Mouse (Mus musculus) midbrain, embryonic 13.5 days (tissue): ENCODE data around the gene Mesd. TPM values are rescaled to one million over a fixed set of nuclear protein-coding genes. Genes with fewer than 3 reads are reported as not detected.

Experiments used
- ATAC-seq: fragments of 200-750 bp; cut with Nextera tagmentation; 2 replicates; pipeline ENCODE4 v1.8.0; 2017; ENCODE audit warnings: mild to moderate bottlenecking, moderate TSS enrichment, moderate library complexity
- H3K27ac ChIP-seq: fragments of 300-500 bp; sonication (generic); 2 replicates; pipeline ENCODE4 v1.5.1; 2015; ENCODE audit warnings: inconsistent platforms, mild to moderate bottlenecking, moderate library complexity
- H3K27me3 ChIP-seq: fragments of 300-500 bp; sonication (generic); 2 replicates; pipeline ENCODE4 v1.6.1; 2015; ENCODE audit warnings: mild to moderate bottlenecking, inconsistent platforms
- H3K36me3 ChIP-seq: fragments of 300-500 bp; sonication (generic); 2 replicates; pipeline ENCODE4 v1.6.1; 2015; ENCODE audit warnings: mild to moderate bottlenecking, inconsistent platforms
- H3K4me1 ChIP-seq: fragments of 300-500 bp; sonication (generic); replicated peaks from 2 replicates; pipeline ENCODE4 v1.6.1; 2015; ENCODE audit warnings: inconsistent platforms
- H3K4me2 ChIP-seq: fragments of 300-500 bp; sonication (generic); replicated peaks from 2 replicates; pipeline ENCODE4 v1.6.1; 2015; ENCODE audit warnings: moderate library complexity, mild to moderate bottlenecking, inconsistent platforms
- H3K4me3 ChIP-seq: fragments of 300-500 bp; sonication (generic); replicated peaks from 2 replicates; pipeline ENCODE4 v1.5.1; 2015; ENCODE audit warnings: mild to moderate bottlenecking, inconsistent platforms
- H3K9ac ChIP-seq: fragments of 300-500 bp; sonication (generic); replicated peaks from 2 replicates; pipeline ENCODE4 v1.6.1; 2015; ENCODE audit warnings: mild to moderate bottlenecking, inconsistent platforms
- H3K9me3 ChIP-seq: fragments of 300-500 bp; sonication (generic); 2 replicates; pipeline ENCODE4 v1.6.1; 2016; ENCODE audit warnings: mild to moderate bottlenecking, inconsistent platforms
- WGBS: fragments of 180-500 bp; shearing (Covaris S2); methylation state at CpG from one replicate; pipeline ENCODE4 v1.1.7; 2015; 5-methylcytosine and 5-hydroxymethylcytosine counted together
- polyA plus RNA-seq: library from polyadenylated mRNA; unstranded; fragments of >200 nt; fragmentation: Nextera tagmentation; extraction: Ambion mirVana; gene quantifications from 2 replicates; pipeline ENCODE4 v1.2.1, GENCODE M21; 2015

Mesd gene
- polyA plus RNA-seq, 1 experiment from 2014 or later, result 68.6 TPM

GRCm38 (mm10) chr7:83856353-83857207 is 27.7 kb upstream of the Mesd start:
- H3K36me3 ChIP-seq, result no peaks in the 10 kb centered on the region
- peaks cover 11% of the 10 kb centered on the region for H3K4me1 ChIP-seq
- no peak for ATAC-seq
- H3K27me3 ChIP-seq, result no peaks in the 10 kb centered on the region
- no peak overlapping the region for H3K4me3 ChIP-seq
- no peaks in the 10 kb centered on the region for H3K9me3 ChIP-seq
- H3K4me2 ChIP-seq, result no peak overlapping the region
- H3K9ac ChIP-seq, result no peak overlapping the region
- no peak overlapping the region for H3K27ac ChIP-seq
- 84% methylated on average over 9 of the region's 9 CpGs for WGBS

GRCm38 (mm10) chr7:83857208-83857488 is 27.1 kb upstream of the Mesd start:
- H3K4me1 ChIP-seq, result peaks cover 7% of the 10 kb centered on the region
- WGBS, result 89% methylated on average over 2 of the region's 2 CpGs
- no peak for ATAC-seq
- no peaks in the 10 kb centered on the region for H3K27me3 ChIP-seq
- no peak overlapping the region for H3K4me2 ChIP-seq
- no peak overlapping the region for H3K27ac ChIP-seq
- no peaks in the 10 kb centered on the region for H3K36me3 ChIP-seq
- H3K9me3 ChIP-seq, result no peaks in the 10 kb centered on the region
- no peak overlapping the region for H3K9ac ChIP-seq
- H3K4me3 ChIP-seq, result no peak overlapping the region

- Histone ChIP-seq H3K4me2 (no peak overlapping the region), H3K4me3 (no peak overlapping the region), H3K27me3 (no peaks in the 10 kb centered on the region), H3K4me1 (no peaks in the 10 kb centered on the region; the same call in 1 of the 2 replicates), H3K27ac (no peak overlapping the region), H3K36me3 (no peaks in the 10 kb centered on the region), H3K9ac (no peak overlapping the region), H3K9me3 (no peaks in the 10 kb centered on the region)
- WGBS, result 87% methylated on average over 3 of the region's 3 CpGs
- no peak for ATAC-seq
Measured at GRCm38 (mm10) chr7:83857921-83858320, 26.3 kb upstream of the Mesd start.

GRCm38 (mm10) chr7:83859378-83860083 is 24.7 kb upstream of the Mesd start:
- H3K27ac ChIP-seq, result no peak overlapping the region
- H3K36me3 ChIP-seq, result no peaks in the 10 kb centered on the region
- 64% methylated on average over 4 of the region's 4 CpGs for WGBS
- H3K4me3 ChIP-seq, result no peak overlapping the region
- no peak for ATAC-seq
- H3K27me3 ChIP-seq, result no peaks in the 10 kb centered on the region
- no peak overlapping the region for H3K9ac ChIP-seq
- H3K9me3 ChIP-seq, result no peaks in the 10 kb centered on the region
- H3K4me2 ChIP-seq, result no peak overlapping the region
- H3K4me1 ChIP-seq, result no peaks in the 10 kb centered on the region

- H3K27ac ChIP-seq, result no peak overlapping the region
- H3K27me3 ChIP-seq, result no peaks in the 10 kb centered on the region
- no peaks in the 10 kb centered on the region; the same call in 1 of the 2 replicates for H3K4me1 ChIP-seq
- H3K4me3 ChIP-seq, result no peak overlapping the region
- WGBS, result 67% methylated on average over 2 of the region's 2 CpGs
- no peak for ATAC-seq
- H3K4me2 ChIP-seq, result no peak overlapping the region
- H3K9me3 ChIP-seq, result no peaks in the 10 kb centered on the region
- no peaks in the 10 kb centered on the region for H3K36me3 ChIP-seq
- no peak overlapping the region for H3K9ac ChIP-seq
Measured at GRCm38 (mm10) chr7:83863554-83863953, 20.7 kb upstream of the Mesd start.

GRCm38 (mm10) chr7:83868200-83868599 is 16.1 kb upstream of the Mesd start:
- Histone ChIP-seq H3K4me3 (no peak overlapping the region), H3K36me3 (no peaks in the 10 kb centered on the region), H3K4me2 (no peak overlapping the region), H3K9me3 (no peaks in the 10 kb centered on the region), H3K27ac (no peak overlapping the region), H3K4me1 (peaks cover 6% of the 10 kb centered on the region), H3K9ac (no peak overlapping the region), H3K27me3 (no peaks in the 10 kb centered on the region)
- ATAC-seq, result no peak
- WGBS, result 75% methylated on average over 3 of the region's 3 CpGs

- peaks cover 6% of the 10 kb centered on the region for H3K4me1 ChIP-seq
- H3K9ac ChIP-seq, result no peak overlapping the region
- no peaks in the 10 kb centered on the region for H3K27me3 ChIP-seq
- ATAC-seq, result 0 out of 2 replicates have a peak, but pooled peaks have one; percentile 50
- no peak overlapping the region for H3K4me2 ChIP-seq
- no peaks in the 10 kb centered on the region for H3K9me3 ChIP-seq
- no peak overlapping the region for H3K4me3 ChIP-seq
- H3K27ac ChIP-seq, result no peak overlapping the region
- H3K36me3 ChIP-seq, result no peaks in the 10 kb centered on the region
- 32% methylated on average over 5 of the region's 5 CpGs for WGBS
Measured at GRCm38 (mm10) chr7:83869839-83870543, 14.3 kb upstream of the Mesd start.

GRCm38 (mm10) chr7:83877088-83877487 is 7.2 kb upstream of the Mesd start:
- Histone ChIP-seq H3K9me3 (no peaks in the 10 kb centered on the region), H3K4me3 (no peak overlapping the region), H3K27me3 (no peaks in the 10 kb centered on the region), H3K27ac (no peak overlapping the region), H3K36me3 (peaks cover 6% of the 10 kb centered on the region; the same call in 1 of the 2 replicates), H3K9ac (no peak overlapping the region), H3K4me2 (no peak overlapping the region), H3K4me1 (peaks cover 45% of the 10 kb centered on the region)
- 82% methylated on average over 3 of the region's 3 CpGs for WGBS
- no peak for ATAC-seq

- WGBS, result 2% methylated on average over 5 of the region's 5 CpGs
- Histone ChIP-seq H3K4me3 (no peak overlapping the region), H3K36me3 (peaks cover 10% of the 10 kb centered on the region; the same call in 1 of the 2 replicates), H3K27ac (peak overlapping the region; percentile 56; the same call in 1 of the 2 replicates), H3K4me1 (peaks cover 55% of the 10 kb centered on the region), H3K9me3 (no peaks in the 10 kb centered on the region), H3K27me3 (no peaks in the 10 kb centered on the region), H3K4me2 (peak overlapping the region; percentile 35), H3K9ac (0 out of 2 replicates have a peak overlapping the region, but pooled peaks have one; percentile 12)
- ATAC-seq, result no peak
Measured at GRCm38 (mm10) chr7:83878676-83879448, 5.4 kb upstream of the Mesd start.

GRCm38 (mm10) chr7:83882150-83882632 is 2.1 kb upstream of the Mesd start:
- peaks cover 62% of the 10 kb centered on the region for H3K4me1 ChIP-seq
- peaks cover 5% of the 10 kb centered on the region; the same call in 1 of the 2 replicates for H3K36me3 ChIP-seq
- ATAC-seq, result no peak
- peak overlapping the region; percentile 78 for H3K4me3 ChIP-seq
- H3K9ac ChIP-seq, result peak overlapping the region; percentile 92; the same call in 1 of the 2 replicates
- H3K27me3 ChIP-seq, result no peaks in the 10 kb centered on the region
- H3K9me3 ChIP-seq, result peaks cover 2% of the 10 kb centered on the region; the same call in 1 of the 2 replicates
- no peak overlapping the region for H3K27ac ChIP-seq
- peak overlapping the region; percentile 93 for H3K4me2 ChIP-seq
- WGBS, result 92% methylated on average over 35 of the region's 35 CpGs

GRCm38 (mm10) chr7:83882633-83883275 is 1.5 kb upstream of the Mesd start:
- Histone ChIP-seq H3K4me2 (peak overlapping the region; percentile 93), H3K4me1 (peaks cover 61% of the 10 kb centered on the region), H3K9ac (peak overlapping the region; percentile 92), H3K4me3 (peak overlapping the region; percentile 78), H3K9me3 (peaks cover 2% of the 10 kb centered on the region; the same call in 1 of the 2 replicates), H3K27me3 (no peaks in the 10 kb centered on the region), H3K27ac (peak overlapping the region; percentile 87), H3K36me3 (peaks cover 5% of the 10 kb centered on the region; the same call in 1 of the 2 replicates)
- WGBS, result 22% methylated on average over 56 of the region's 56 CpGs
- peak; percentile 38 for ATAC-seq
